In genomic region chr1:34106606-34107005, GRCm38 (mm10) we compare ENCODE assay signal across 13 mouse cellular contexts.
A peak's percentile ranks its signal among the peaks of the same experiment; 100 is the strongest.
DNase-seq lines count a peak whose midpoint lies in the region; ATAC-seq and TF ChIP-seq lines count a peak whose summit lies in the region.
"Had no signal": no experiment of that assay in that cellular context is flagged by ENCODE, and none has a peak within 500 bp of the region (broad histone marks: within the 10 kb centered on the region; RNA-seq: fewer than 3 reads in every experiment).

No protein-coding gene starts in this region.

- peaks cover 4% of the 10 kb centered on the region; the same call in 1 of the 2 replicates for H3K36me3 ChIP-seq in heart, embryonic 13.5 days
- no peaks in the 10 kb centered on the region for H3K36me3 ChIP-seq in kidney, postnatal 0 days (ENCODE audit: insufficient read depth, low read length)
- H3K36me3 ChIP-seq in embryonic facial prominence, embryonic 10.5 days (replicated peaks) = no peaks in the 10 kb centered on the region
- no peaks in the 10 kb centered on the region for H3K36me3 ChIP-seq in midbrain, embryonic 15.5 days (replicated peaks)

- 0 out of 2 replicates have a peak, but pooled peaks cover 4% of the 10 kb centered on the region for H3K9me3 ChIP-seq in heart, embryonic 13.5 days
- H3K9me3 ChIP-seq in kidney, postnatal 0 days (replicated peaks; ENCODE audit: low read length) = no peaks in the 10 kb centered on the region
- H3K9me3 ChIP-seq in embryonic facial prominence, embryonic 10.5 days = no peaks in the 10 kb centered on the region; the same call in 1 of the 2 replicates
- H3K9me3 ChIP-seq in midbrain, embryonic 15.5 days = no peaks in the 10 kb centered on the region
- H3K9me3 ChIP-seq: megakaryocyte, embryonic 14.5 days had no signal

- WGBS in heart, embryonic 13.5 days = 11% methylated on average over 8 of the region's 8 CpGs
- 22% methylated on average over 8 of the region's 8 CpGs for WGBS in kidney, postnatal 0 days
- WGBS in embryonic facial prominence, embryonic 10.5 days = 11% methylated on average over 8 of the region's 8 CpGs
- WGBS in midbrain, embryonic 15.5 days = 12% methylated on average over 8 of the region's 8 CpGs

- peak overlapping the region; percentile 41 for H3K9ac ChIP-seq in heart, embryonic 13.5 days
- no peak overlapping the region for H3K9ac ChIP-seq in kidney, postnatal 0 days (ENCODE audit: low read depth, low read length)
- H3K9ac ChIP-seq in midbrain, embryonic 15.5 days = no peak overlapping the region
- H3K9ac ChIP-seq: limb, embryonic 12.5 days had no signal

- no peak for TF ChIP-seq CTCF in kidney, postnatal 0 days (IDR thresholded peaks at IDR 0.05; ENCODE audit: low read depth)

- intact Hi-C loops in heart, postnatal 25 days (cut with DNase I) = loop anchor here (5.0 kb wide), 1 partner anchor 439 kb away; the partner anchor contains the start of gene Prim2
- intact Hi-C loops in left cerebral cortex, postnatal 4 days (cut with DNase I) = no loop called here

- peak overlapping the region; percentile 51 for H3K4me2 ChIP-seq in heart, embryonic 13.5 days
- H3K4me2 ChIP-seq in kidney, postnatal 0 days (ENCODE audit: low read length) = no peak overlapping the region
- 0 out of 2 replicates have a peak overlapping the region, but pooled peaks have one; percentile 10 for H3K4me2 ChIP-seq in midbrain, embryonic 15.5 days
- H3K4me2 ChIP-seq: limb, embryonic 12.5 days had no signal

- no peaks in the 10 kb centered on the region for H3K27me3 ChIP-seq in heart, embryonic 13.5 days (replicated peaks)
- no peaks in the 10 kb centered on the region for H3K27me3 ChIP-seq in kidney, postnatal 0 days (ENCODE audit: insufficient read depth, low read length)
- H3K27me3 ChIP-seq in embryonic facial prominence, embryonic 10.5 days (replicated peaks; ENCODE audit: low read depth, poor library complexity, severe bottlenecking) = no peaks in the 10 kb centered on the region
- H3K27me3 ChIP-seq in midbrain, embryonic 15.5 days (replicated peaks) = no peaks in the 10 kb centered on the region
- H3K27me3 ChIP-seq: CH12.LX; limb, embryonic 12.5 days; megakaryocyte, embryonic 14.5 days had no signal

- H3K4me3 ChIP-seq in heart, embryonic 13.5 days = peak overlapping the region; percentile 8
- no peak overlapping the region for H3K4me3 ChIP-seq in kidney, postnatal 0 days (replicated peaks; ENCODE audit: low read depth, low read length)
- no peak overlapping the region for H3K4me3 ChIP-seq in embryonic facial prominence, embryonic 10.5 days
- no peak overlapping the region for H3K4me3 ChIP-seq in midbrain, embryonic 15.5 days
- H3K4me3 ChIP-seq: layer of hippocampus, adult 2 months; limb, embryonic 12.5 days; megakaryocyte, embryonic 14.5 days had no signal

- DNase-seq in heart, postnatal 25 days (ENCODE audit: low spot score) = no peak
- DNase-seq in kidney, postnatal 0 days (ENCODE audit: low spot score) = peak; percentile 72
- DNase-seq in kidney, postnatal 10 days = no peak
- no peak for DNase-seq in embryonic facial prominence, embryonic 10.5 days (ENCODE audit: low spot score)
- no peak for DNase-seq in cerebellum, adult 11 months
- no peak for DNase-seq in left cerebral cortex, postnatal 4 days
- DNase-seq: lung, adult 2 months had no signal

- H3K27ac ChIP-seq in heart, embryonic 13.5 days (replicated peaks) = peak overlapping the region; percentile 82
- H3K27ac ChIP-seq in kidney, postnatal 0 days = no peak overlapping the region; the same call in 1 of the 2 replicates
- peak overlapping the region; percentile 59 for H3K27ac ChIP-seq in embryonic facial prominence, embryonic 10.5 days (replicated peaks)
- H3K27ac ChIP-seq in midbrain, embryonic 15.5 days = 0 out of 2 replicates have a peak overlapping the region, but pooled peaks have one; percentile 25
- H3K27ac ChIP-seq: layer of hippocampus, adult 2 months; limb, embryonic 12.5 days had no signal

- peaks cover 69% of the 10 kb centered on the region for H3K4me1 ChIP-seq in heart, embryonic 13.5 days
- peaks cover 16% of the 10 kb centered on the region; the same call in 1 of the 2 replicates for H3K4me1 ChIP-seq in kidney, postnatal 0 days (replicated peaks; ENCODE audit: insufficient read depth, low read length)
- H3K4me1 ChIP-seq in embryonic facial prominence, embryonic 10.5 days = peaks cover 44% of the 10 kb centered on the region
- H3K4me1 ChIP-seq in midbrain, embryonic 15.5 days = peaks cover 18% of the 10 kb centered on the region
- H3K4me1 ChIP-seq: megakaryocyte, embryonic 14.5 days had no signal

- no peak for ATAC-seq in heart, embryonic 13.5 days (ENCODE audit: extremely low read depth, insufficient number of reproducible peaks, low FRiP score, low TSS enrichment)
- no peak for ATAC-seq in kidney, postnatal 0 days (replicated peaks; ENCODE audit: low FRiP score, low read depth)
- ATAC-seq in midbrain, embryonic 15.5 days (replicated peaks) = peak; percentile 45
